Mouse (Mus musculus) urinary bladder, adult 2 months (tissue): Measurements from ENCODE around the gene Tbc1d2b. TPM values are rescaled to one million over a fixed set of nuclear protein-coding genes. Genes with fewer than 3 reads are reported as not detected.

ENCODE experiments used
- DNase-seq: peaks from one replicate; pipeline ENCODE4 v3.0.0; 2022; ENCODE audit warnings: low spot score
- polyA plus RNA-seq: library from polyadenylated mRNA; depleted of rRNA; stranded (reverse); fragments of >200 nt; gene quantifications from 2 replicates; pipeline ENCODE4 v1.2.3, GENCODE M21; 2012; rRNA removed

Tbc1d2b gene
- polyA plus RNA-seq, 1 experiment, result 43.5 TPM

DNA sequence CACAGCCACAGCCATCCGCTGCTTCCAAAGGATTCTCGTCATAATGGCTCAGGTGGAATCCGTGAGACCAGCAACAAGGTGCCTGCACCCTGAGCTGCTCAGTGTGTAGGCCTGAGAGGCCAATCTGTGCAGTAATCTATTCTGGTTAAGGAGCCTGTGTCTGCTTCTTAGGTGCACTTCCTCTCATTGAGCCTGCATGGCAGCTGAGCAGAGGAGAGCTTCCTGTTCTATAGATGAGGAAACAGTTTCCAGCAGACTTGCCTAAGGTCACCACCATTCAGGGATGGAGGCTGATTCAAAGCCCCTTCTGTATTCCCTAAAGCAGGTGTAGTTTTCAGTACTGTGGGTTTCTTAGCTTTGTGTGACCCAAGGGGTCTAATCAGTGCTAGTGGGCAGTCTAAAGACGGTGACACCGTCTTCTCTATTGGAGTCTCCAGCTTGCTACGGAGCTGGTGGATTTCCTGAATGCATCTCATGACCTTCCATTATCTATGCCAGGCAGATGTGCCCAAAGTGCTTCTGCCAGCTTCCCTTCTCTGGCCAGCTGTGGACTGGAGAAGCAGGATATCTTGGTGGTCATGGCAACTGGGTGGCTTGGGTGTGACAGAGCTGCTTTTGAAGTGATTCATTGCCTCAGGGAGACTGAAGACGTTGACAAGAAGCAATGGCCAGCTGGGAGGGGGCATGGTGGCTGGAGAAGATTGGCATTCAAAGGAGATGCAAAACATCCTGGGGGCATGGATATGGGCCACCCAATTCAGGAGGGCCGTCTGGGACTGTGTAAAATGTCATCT is 97.9 kb downstream of the Tbc1d2b start:
- DNase-seq, result no peak

DNA sequence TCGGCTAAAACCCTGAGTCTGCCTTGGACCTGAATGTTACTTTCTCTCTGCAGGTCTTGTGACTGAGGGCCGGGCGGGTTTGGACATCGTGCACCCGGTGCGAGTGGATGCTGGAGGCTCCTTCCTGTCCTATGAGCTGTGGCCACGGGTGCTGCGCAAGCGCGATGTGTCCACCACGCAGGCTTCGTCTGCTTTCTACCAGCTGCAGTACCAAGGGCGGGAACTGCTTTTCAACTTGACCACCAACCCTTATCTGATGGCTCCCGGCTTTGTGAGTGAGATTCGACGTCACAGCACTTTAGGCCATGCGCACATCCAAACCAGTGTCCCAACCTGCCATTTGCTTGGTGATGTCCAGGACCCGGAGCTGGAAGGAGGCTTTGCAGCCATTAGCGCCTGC is 99.2 kb downstream of the Tbc1d2b start:
- no peak for DNase-seq

DNA sequence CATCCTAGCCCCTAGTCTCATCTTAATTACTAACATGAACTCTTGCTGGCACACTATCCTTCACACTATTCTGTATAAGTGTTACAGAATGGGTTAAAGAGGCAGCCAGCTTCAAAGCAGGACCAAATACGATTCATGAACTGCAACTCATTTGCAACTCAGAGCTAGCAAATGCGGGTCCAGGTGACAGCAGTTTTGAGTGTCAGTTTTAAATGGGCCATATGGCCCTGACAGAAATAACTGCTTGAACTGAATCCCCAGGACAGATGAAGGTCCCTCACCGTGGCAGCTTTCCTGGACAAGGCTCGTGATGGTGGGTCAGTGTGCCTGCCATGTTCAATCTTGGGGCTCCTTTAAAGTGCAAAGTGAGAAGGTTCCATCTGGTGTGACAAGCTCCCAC is 100.6 kb downstream of the Tbc1d2b start:
- no peak for DNase-seq

DNA sequence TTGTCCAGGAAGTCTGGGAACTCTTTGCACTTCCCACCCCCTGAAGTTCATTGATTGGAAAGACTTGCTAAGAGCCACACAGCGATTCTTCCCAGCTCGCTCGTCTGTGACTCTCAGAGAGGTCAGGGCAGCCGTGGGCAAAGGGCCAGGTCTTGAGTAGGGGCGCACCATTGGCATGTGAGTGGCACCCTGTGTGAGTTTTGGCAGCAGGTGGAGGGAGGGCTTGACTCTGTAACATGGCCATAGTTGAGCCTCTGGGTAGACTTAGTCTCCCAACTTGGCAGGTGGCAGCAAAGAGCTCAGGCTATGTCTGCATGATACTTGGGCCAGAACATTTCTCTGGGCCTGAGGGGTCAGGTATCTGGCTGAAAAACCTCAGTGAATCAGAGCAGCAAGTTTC is 104.0 kb downstream of the Tbc1d2b start:
- no peak for DNase-seq

DNA sequence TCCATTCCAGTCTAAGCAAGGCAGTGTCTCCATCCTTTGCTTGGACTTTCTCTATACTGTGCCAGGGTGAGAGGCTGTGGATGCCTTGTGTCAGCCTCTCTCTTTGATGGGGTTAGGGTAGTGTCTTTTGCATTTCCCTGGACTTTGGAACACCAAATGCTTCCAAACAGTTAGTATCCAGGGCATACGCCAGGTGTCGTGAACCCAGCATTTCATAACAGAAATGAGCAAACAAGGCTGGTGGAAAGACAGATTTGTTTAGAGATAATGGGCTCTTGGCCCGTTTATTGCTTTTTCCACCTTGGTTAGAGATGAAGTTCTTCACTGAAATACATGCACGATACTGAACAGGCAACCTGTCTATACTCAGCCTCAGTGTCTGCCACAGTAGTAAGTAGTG is 105.0 kb downstream of the Tbc1d2b start:
- no peak for DNase-seq

DNA sequence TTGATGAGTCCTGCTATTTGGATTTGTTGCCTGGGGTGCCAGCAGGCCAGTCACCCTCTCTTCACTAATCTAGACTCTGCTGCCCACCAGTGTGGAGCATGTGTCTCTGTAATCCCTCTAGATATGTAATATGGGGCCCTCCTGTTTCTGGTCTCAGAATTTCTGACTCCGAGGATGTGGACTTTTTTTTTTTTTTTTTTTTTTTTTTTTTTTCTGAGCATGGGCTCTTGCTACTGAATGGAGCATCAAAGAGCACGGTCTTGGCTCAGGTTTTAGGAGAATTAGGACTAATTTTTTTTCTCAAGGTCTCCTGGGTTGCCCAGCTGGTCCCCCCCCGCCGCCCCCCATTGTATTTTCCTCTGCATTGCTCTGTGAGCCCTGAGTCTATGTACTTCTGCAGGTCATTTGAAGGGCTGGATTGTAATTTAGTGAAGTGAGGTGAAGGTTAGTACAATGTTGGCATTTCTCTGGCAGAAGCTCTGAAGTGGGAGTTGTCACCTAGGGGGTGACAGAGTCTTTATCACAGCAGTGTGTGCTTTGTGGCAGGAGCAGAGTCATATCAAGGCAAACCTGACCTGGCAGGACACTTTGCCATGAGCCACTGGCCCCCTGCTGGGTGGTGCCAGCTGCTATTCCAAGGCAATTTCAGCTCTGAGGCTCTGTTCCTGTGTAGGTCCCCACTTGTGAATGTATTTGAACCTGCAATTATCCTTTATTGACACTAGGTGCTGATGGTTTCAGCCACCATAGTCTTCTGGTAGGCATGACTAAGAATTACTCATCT is 105.7 kb downstream of the Tbc1d2b start:
- no peak for DNase-seq

DNA sequence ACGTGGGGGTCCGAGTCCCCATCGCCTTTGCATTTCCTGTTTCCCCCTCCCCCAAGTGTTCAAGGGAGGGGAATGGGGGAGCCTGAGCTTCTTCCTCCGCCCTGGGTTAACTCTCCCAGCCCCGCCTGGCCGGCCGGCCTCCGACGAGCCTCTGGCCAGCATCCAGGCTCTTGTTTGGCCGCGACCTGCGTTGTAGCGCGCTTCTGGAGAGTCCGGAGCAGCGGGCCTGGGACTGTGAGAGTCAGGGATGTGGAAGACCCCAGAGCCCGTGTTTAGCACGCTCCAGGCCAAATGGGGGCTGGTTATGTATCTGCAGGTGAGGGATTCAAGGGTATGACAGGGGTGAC is 106.9 kb downstream of the Tbc1d2b start:
- DNase-seq, result no peak

DNA sequence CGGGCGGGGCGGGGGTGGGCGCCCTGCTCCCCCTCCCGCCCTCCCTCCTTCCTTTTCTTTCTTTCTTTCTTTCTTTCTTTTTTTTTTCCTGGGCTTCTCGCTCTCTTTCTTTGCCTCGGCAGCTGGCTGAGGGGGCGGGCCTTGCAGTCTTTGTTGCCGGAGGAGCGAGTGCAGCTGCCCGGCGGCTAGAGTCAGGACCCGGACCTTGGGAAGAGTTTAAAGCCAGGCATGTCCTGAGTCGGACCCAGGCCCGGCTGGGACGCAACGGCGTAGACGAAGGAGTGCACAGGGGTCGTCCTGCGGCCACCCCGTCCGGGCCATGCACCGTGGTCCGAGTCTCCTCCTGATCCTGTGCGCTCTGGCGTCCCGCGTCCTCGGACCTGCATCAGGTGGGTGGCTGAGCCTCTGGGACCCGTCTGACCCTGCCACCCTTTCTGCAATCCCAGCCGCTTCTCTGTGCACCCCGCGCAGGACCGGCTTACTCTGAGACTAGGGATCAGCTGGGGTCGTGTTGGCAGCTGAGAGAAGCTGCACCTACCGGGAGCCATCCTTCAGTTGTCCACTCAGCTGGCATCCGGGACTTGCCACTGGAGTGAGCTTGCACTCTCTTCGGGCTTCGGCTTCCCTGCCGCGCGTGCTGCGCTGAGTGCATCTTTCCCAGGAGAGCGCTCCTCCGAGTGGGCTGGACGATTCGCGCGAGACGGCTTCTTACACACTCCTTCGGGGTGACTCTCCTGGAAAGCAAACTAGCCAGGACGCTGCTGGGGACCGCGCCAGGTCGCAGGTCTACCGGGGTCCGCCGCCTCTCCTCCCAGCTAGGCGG is 107.5 kb downstream of the Tbc1d2b start, which contains the start of gene Adamts7:
Adamts7 (plus strand) TSS at position 144 of the 823 bp plus-strand sequence.
- no peak for DNase-seq

DNA sequence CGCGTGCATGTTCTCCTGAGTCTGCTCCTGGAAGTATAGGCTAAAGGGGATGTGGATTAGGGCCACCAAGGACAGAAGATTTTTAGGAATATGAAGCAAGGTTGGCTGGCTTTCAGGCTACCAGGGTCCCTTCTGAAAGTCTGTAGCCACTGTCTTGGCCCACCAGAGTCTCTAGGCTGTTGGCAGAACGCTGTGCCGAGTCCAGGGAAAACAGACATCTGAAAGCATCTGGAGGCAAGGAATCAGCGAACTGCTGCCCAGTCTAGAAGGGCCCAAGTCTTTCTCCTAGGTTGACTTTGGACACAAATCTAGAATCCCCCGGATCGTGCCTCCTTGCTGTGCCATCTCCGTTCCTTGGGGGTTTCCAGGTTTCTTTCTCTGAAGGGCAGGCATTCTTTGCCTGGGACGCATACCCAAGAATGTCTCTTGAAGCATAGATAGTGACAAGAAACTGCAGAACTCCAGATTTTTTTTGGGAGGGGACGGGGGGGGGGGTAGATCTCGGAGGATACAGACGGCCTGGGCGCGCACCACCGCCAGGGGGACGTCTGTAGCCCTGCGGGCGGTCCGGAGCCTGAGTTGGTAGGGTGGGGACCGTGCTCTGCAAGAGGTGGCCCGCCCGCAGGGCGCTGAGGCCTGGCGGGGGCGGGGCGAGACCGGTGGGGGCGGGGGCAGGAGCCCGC is 108.2 kb downstream of the Tbc1d2b start:
- DNase-seq, result no peak

Other genes starting within 250 kb of the Tbc1d2b start
- 183 and 230 TPM in 2 replicates for gene Ctsh, start 216.7 kb downstream of the Tbc1d2b start, polyA plus RNA-seq
- gene Morf4l1, start 156.0 kb downstream of the Tbc1d2b start, polyA plus RNA-seq, result 399 and 411 TPM in 2 replicates
- gene Adamts7, start 107.7 kb downstream of the Tbc1d2b start, polyA plus RNA-seq, result 5.9 and 6.4 TPM in 2 replicates